Comparison of ENCODE assay signal across 29 mouse cellular contexts in genomic region chr13:82087635-82088034, GRCm38 (mm10).
DNase-seq lines count a peak whose midpoint lies in the region; ATAC-seq lines count a peak whose summit lies in the region.
"Had no signal": no experiment of that assay in that cellular context is flagged by ENCODE, and none has a peak within 500 bp of the region (broad histone marks: within the 10 kb centered on the region; RNA-seq: fewer than 3 reads in every experiment).

No protein-coding gene starts in this region.

- H3K4me1 ChIP-seq in liver, embryonic 16.5 days (ENCODE audit: control insufficient read depth, low read depth, low read length), result no peaks in the 10 kb centered on the region
- no peaks in the 10 kb centered on the region for H3K4me1 ChIP-seq in liver, embryonic 12.5 days
- H3K4me1 ChIP-seq: embryonic facial prominence, embryonic 15.5 days; heart, embryonic 10.5 days; hindbrain, embryonic 10.5 days; hindbrain, embryonic 13.5 days; intestine, embryonic 15.5 days had no signal

- no peak overlapping the region for H3K4me3 ChIP-seq in liver, embryonic 16.5 days (ENCODE audit: low read depth, low read length)
- H3K4me3 ChIP-seq in liver, embryonic 12.5 days, result no peak overlapping the region
- H3K4me3 ChIP-seq: embryonic facial prominence, embryonic 12.5 days; embryonic facial prominence, embryonic 15.5 days; heart, adult 2 months; heart, embryonic 10.5 days; hindbrain, embryonic 10.5 days; hindbrain, embryonic 13.5 days; intestine, embryonic 15.5 days had no signal

- no peak overlapping the region for H3K9ac ChIP-seq in liver, embryonic 16.5 days (ENCODE audit: low read depth, low read length)
- H3K9ac ChIP-seq in liver, embryonic 12.5 days, result no peak overlapping the region
- H3K9ac ChIP-seq: embryonic facial prominence, embryonic 12.5 days; embryonic facial prominence, embryonic 15.5 days; forebrain, postnatal 0 days; hindbrain, embryonic 13.5 days; intestine, embryonic 15.5 days had no signal

- H3K36me3 ChIP-seq in liver, embryonic 16.5 days (ENCODE audit: control insufficient read depth, insufficient read depth), result no peaks in the 10 kb centered on the region
- H3K36me3 ChIP-seq in liver, embryonic 12.5 days, result no peaks in the 10 kb centered on the region
- H3K36me3 ChIP-seq: embryonic facial prominence, embryonic 12.5 days; embryonic facial prominence, embryonic 15.5 days; G1E; heart, embryonic 10.5 days; hindbrain, embryonic 10.5 days; hindbrain, embryonic 13.5 days; intestine, embryonic 15.5 days had no signal

- H3K27ac ChIP-seq in liver, embryonic 16.5 days (ENCODE audit: low read length), result no peak overlapping the region
- H3K27ac ChIP-seq in liver, embryonic 12.5 days, result no peak overlapping the region
- H3K27ac ChIP-seq: embryonic facial prominence, embryonic 12.5 days; embryonic facial prominence, embryonic 15.5 days; heart, adult 2 months; heart, embryonic 10.5 days; hindbrain, embryonic 10.5 days; hindbrain, embryonic 13.5 days; intestine, embryonic 15.5 days had no signal

- H3K4me2 ChIP-seq in liver, embryonic 16.5 days (ENCODE audit: low read depth, low read length), result no peak overlapping the region
- H3K4me2 ChIP-seq in liver, embryonic 12.5 days, result no peak overlapping the region
- H3K4me2 ChIP-seq: embryonic facial prominence, embryonic 12.5 days; embryonic facial prominence, embryonic 15.5 days; hindbrain, embryonic 13.5 days; intestine, embryonic 15.5 days had no signal

- H3K27me3 ChIP-seq in liver, embryonic 16.5 days (ENCODE audit: control insufficient read depth, insufficient read depth, low read depth, low read length), result no peaks in the 10 kb centered on the region
- H3K27me3 ChIP-seq in liver, embryonic 12.5 days (replicated peaks), result no peaks in the 10 kb centered on the region
- H3K27me3 ChIP-seq: CH12.LX; embryonic facial prominence, embryonic 12.5 days; embryonic facial prominence, embryonic 15.5 days; hindbrain, embryonic 13.5 days; intestine, embryonic 15.5 days; Patski had no signal

- no peaks in the 10 kb centered on the region for H3K9me3 ChIP-seq in liver, embryonic 16.5 days (replicated peaks; ENCODE audit: control insufficient read depth, low read length)
- H3K9me3 ChIP-seq in liver, embryonic 12.5 days (replicated peaks), result no peaks in the 10 kb centered on the region
- H3K9me3 ChIP-seq: embryonic facial prominence, embryonic 12.5 days; embryonic facial prominence, embryonic 15.5 days; G1E; heart, embryonic 10.5 days; hindbrain, embryonic 10.5 days; hindbrain, embryonic 13.5 days; intestine, embryonic 15.5 days had no signal

- intact Hi-C loops in heart, postnatal 14 days (cut with DNase I), result no loop called here

- WGBS in liver, embryonic 16.5 days (ENCODE audit: insufficient replicate concordance), result 59% methylated on average over 3 of the region's 3 CpGs
- WGBS in liver, embryonic 12.5 days (ENCODE audit: insufficient replicate concordance), result 70% methylated on average over 3 of the region's 3 CpGs

- peak; percentile 10 for DNase-seq in adrenal gland, postnatal 10 days
- DNase-seq in adrenal gland, postnatal 4 days (ENCODE audit: low spot score in 2 of 2), result no peak
- DNase-seq in heart, adult 11 months, result peak; percentile 72
- DNase-seq in heart, postnatal 14 days, result no peak
- peak; percentile 26 for DNase-seq in 416B (ENCODE audit: low read depth)
- no peak for DNase-seq in frontal cortex, adult 2 months (ENCODE audit: extremely low spot score in 1 of 2, low spot score in 1 of 2)
- DNase-seq: adrenal gland, postnatal 14 days; B cell, adult 2 months; cerebellum, adult 11-12 months; cerebellum, adult 8-10 months; cerebellum, postnatal 36 days; forebrain, postnatal 0 days; gastrocnemius, postnatal 10 days; gastrocnemius, postnatal 36 days; heart, postnatal 36 days had no signal

- peak; percentile 55; the same call in 1 of the 2 replicates for ATAC-seq in liver, embryonic 16.5 days (ENCODE audit: low read depth)
- ATAC-seq in liver, embryonic 12.5 days, result no peak
- ATAC-seq: forebrain, embryonic 14.5 days; forebrain, postnatal 0 days; hindbrain, embryonic 16.5 days; intestine, embryonic 15.5 days; Patski had no signal

Comparison
In these comparisons a context has a peak if more than half of its experiments do, and no peak if none do; other contexts are left out.
1. DNase-seq: peak in adrenal gland, postnatal 10 days (single experiment), heart, adult 11 months (single experiment) and 416B (single experiment); none in adrenal gland, postnatal 4 days (0 of 2), heart, postnatal 14 days (0 of 2) and frontal cortex, adult 2 months (0 of 2).